Mouse (Mus musculus): ENCODE data around the gene Cmklr1. TPM values are rescaled to one million over a fixed set of nuclear protein-coding genes. Genes with fewer than 3 reads are reported as not detected.
"Not testable (repeated sequence)": the region's sequence is repeated elsewhere in the genome, so short reads cannot be mapped to it uniquely, and the experiment has no call there.

Cmklr1 gene
- total RNA-seq, 2 experiments from 2014 or later: 23.7 to 35.7 TPM

- intact Hi-C loops (cut with DNase I): no loop called here
- DNase-seq: no peak
Observed at GRCm38 (mm10) chr5:113593911-113594705, 56.1 kb downstream of the Cmklr1 start.

DNA sequence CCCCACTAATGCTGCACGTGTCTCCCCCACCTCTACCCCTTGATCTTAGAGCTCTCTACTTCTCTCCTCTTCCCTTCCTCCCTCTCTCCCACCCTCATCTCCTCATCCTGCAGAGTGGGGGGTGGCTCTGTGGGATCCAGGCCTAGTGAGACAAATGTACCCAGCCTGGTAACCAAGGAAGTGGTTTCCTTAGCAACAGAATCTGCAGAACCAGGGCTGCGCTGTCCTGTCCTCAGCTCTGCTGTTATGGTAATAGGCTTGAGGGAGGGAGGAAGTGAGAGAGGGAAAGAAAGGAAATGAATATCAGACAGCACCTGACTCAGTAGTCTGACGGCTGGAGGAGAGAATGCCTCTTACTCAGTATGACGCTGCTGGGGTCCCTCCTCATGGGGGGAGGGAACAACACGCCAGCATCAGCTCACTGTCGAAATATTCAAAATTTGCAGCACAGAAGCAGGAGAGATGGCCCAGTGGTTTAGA lies 58.4 kb downstream of the Cmklr1 start:
- DNase-seq: no peak
- intact Hi-C loops (cut with DNase I): no loop called here

- intact Hi-C loops (cut with DNase I): no loop called here
- DNase-seq: no peak
Observed at GRCm38 (mm10) chr5:113591166-113591565, 59.1 kb downstream of the Cmklr1 start.

DNA sequence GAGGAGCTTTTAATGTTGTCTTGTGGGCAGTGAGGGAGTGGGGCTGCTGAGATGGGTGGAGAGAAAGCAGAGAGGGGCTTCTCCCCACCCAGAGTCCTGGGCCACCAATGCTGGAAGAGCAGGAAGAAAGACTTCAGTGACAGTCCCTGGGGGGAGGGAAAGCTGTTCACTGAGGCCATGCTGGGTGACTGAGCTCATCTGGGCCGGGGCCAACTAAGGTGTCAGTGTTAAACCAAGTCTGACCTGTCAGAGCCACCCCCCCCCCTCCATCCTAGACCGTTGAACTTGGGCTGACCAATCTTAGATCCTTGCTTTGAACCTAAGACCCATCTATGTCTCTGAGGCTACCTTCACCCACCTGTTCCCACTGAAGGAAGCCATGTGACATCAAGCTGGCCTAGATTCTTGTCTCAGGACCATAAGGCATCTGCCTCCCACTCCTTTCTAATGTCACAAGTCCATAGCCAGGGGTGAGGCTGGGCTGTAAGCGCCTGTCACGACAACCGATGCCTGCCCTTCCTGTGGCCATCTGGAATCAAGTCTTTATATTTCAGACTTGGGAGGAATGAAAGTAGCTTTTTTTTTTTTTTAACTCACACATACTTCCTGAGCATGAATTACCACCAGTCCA lies 60.1 kb downstream of the Cmklr1 start:
- intact Hi-C loops (cut with DNase I): no loop called here
- no peak for DNase-seq

GRCm38 (mm10) chr5:113586458-113586849 lies 63.8 kb downstream of the Cmklr1 start:
- DNase-seq; intact Hi-C loops (cut with DNase I): not testable (repeated sequence)

DNA sequence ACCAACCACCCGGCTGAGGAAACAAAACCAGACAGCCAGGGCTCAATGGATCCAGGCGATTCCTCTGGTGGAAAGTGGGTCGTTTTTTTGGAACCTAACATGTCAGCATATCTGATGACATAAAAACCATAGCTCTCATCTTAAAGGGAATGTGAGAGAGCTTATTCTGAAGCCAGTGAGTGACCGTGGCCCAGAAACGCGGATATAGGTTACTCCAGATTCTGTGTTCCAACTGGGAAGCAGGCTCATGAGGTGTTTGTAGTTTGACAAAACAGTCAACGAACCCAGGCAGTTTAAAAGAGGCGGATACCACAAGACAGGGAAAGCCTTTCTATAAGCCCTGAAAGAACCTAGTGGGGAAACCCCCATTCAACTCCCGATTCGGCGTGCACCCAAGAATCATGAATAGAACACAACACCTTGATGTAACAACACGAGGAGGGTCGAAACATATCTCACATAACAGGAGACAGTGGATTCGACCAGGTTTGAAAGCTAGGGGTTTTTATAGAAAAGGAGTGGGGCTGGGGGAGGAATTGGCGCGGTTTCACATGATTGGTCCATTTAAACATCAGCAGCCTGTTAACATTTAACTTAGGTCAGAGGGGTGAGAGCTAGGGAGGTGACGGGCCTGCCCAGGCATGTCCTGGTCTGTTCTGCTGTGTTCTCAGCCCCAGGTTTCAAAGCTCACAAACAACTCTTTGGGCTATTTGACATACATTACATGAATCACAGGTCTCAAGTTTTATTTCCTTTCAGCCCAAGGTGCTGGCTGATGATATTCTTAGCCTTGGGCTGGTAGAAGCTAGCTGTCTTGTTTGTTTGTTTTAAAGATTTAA lies 64.4 kb downstream of the Cmklr1 start:
- DNase-seq: not testable (repeated sequence)
- intact Hi-C loops (cut with DNase I): loop anchor here (1.0 kb wide), 1 partner anchor 138 kb away; the partner anchor contains the start of gene 1700069L16Rik

DNA sequence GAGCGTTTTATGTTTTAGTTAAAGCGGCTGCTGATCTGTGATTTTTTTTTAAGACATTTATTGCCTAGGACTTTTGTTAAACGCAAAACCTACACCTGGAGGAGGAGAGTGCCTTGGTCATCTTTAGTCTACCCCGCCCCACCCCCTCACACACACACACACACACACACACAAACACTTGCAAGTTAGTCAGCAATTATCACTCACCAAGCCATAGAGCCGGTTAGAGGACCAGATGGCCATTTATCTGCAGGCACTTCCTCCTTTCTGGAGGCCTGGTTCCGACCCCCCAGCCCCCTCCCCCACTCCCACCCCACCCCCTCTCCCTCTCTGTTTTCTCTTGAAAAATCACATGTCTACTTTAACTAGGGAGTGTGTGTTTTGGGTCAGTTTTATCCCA lies 65.8 kb downstream of the Cmklr1 start:
- intact Hi-C loops (cut with DNase I): no loop called here
- no peak for DNase-seq

DNA sequence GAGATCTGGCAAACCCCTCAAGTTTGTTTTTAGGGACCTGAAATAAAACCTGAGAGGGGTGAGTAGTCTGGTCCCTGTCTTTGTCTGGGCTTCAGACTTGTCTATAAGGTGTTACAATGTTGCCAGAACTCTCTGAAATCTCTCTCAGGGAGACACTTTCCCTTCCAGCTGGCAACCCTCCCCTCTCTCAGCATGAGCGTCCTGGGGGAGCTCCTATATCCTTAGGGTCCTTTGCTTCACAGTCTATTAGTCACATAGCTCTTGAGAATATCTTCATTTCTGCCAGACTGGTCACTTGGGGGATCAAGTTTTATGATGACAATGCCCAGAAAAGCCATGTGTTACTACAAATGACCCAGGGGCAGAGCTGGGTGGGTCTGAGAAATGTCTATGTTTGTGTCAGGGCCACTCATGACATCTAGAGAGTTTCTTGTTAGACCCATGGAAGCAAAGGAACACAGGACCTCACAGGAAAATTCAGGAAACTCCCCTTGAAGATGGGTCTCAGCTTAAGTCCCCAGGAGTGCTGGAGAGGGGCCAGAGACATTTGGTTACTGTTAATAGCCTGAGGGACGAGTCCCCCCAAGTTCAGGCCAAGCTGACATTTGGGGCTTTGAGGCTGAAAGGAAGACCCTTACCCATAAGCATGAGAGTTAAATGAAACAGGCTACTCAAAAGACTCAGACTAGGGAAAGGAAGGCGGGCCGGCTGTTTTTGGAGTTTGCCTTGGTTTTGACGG lies 66.6 kb downstream of the Cmklr1 start:
- intact Hi-C loops (cut with DNase I): no loop called here

DNA sequence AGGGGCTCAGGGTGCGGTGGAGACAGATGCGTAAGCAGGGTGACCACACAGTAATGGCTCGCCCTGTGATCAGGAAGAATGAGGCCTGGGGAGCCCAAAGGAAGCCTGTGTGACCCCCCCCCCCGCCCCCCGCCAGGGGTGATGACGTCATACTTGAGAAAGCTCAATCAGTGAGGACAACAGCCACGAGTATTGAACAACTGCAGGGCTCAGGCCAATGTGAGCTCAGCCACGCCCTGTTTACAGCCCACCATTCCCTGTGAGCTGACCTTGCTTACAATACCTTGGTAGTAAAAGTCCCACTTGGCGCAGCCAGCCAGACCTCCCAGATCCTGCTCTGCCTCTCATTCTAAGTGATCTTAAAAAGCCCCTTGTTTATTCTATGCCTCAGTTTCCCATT lies 69.4 kb downstream of the Cmklr1 start:
- no peak for DNase-seq
- intact Hi-C loops (cut with DNase I): no loop called here

More for the DNA sequence above, 66.6 kb downstream of the Cmklr1 start:
- DNase-seq: no peak

GRCm38 (mm10) chr5:113580248-113580647 lies 70.0 kb downstream of the Cmklr1 start:
- intact Hi-C loops (cut with DNase I): no loop called here
- DNase-seq: no peak

GRCm38 (mm10) chr5:113579128-113579527 lies 71.1 kb downstream of the Cmklr1 start:
- intact Hi-C loops (cut with DNase I): no loop called here
- no peak for DNase-seq

DNA sequence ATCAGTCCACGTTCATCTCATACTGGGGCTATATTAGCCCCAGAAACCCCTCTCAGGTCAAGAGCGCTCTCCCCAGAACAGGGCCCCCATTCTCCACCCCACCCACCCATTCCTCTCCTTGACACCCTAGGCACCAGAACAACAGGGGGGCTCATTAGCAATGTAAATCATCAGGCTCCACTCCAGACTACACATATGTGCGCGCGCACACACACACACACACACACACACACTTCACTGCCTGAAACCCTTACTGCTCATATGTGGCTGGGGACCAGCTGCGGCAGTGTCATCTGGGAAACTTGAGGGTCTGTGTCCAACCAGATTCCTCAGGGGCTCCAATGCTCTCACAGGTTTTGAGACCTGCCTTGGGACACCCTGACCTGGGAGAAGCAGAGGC lies 71.8 kb downstream of the Cmklr1 start:
- DNase-seq: no peak
- intact Hi-C loops (cut with DNase I): no loop called here

DNA sequence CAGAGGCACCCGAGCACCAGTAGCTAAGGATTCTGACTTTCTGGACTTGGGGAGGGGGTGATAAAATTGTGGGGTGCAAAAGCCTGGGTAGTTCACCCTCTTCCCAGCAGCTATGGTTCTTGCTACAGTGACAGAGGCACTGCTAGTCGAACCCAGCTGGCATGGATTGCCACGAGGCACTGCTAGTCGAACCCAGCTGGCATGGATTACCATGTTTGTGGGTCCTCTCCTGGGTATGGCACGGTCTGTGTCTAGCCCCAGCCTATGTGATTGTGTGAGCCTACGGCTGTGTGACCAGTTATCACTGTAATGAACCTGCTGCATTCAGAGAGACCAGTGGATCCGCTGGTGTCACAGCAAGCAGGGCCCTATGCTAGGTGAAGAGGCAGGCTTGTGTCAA lies 72.7 kb downstream of the Cmklr1 start:
- intact Hi-C loops (cut with DNase I): no loop called here
- no peak for DNase-seq

DNA sequence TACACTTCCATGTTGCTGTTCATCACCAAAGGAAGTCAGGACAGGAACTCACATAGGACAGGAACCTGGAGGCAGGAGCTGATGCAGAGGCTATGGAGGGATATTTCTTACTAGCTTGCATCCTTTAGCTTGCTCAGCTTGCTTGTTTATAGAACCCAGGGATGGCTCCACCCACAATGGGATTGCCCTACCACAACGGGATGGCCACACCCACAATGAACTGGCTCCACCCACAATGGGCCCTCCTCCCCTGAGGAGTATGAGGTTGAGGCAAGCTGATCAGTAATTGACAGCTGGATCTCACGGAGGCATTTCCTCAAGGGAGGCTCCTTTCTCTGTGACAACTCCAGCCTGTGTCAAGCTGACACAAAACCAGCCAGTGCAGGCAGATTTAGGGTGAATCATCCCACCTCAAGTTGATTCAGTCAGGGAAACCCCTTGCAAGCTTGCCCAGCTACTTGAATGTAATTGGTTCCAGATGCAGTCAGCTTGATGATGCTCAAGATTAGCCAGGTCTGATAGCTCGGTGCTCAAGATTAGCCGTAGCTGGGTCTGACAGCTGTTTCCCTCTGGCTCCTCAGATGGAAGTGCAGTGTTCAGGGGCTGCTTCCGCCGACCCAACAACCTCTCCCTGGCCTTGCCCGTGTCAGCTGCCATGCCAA lies 80.0 kb downstream of the Cmklr1 start:
- intact Hi-C loops (cut with DNase I): no loop called here

DNA sequence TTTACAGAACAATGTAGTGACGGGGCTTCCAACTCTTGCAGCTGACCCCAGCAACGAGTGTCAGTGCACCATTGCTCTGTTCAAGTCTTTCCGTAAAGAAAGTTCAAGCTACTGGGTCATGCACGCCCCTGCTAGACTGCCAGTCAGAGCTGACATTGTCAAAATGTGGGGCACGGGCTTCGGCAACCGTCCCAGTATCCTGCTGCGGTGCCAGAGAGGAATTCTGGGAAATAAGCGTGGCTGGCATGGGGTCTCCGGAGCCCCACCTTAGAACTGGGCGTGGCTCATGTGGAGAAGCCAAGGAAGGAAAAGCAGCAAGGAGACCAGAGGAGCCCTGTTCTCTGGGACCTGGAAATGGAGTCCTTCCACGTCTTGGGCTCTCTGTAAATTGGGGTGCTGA lies 84.4 kb downstream of the Cmklr1 start:
- DNase-seq: no peak
- intact Hi-C loops (cut with DNase I): no loop called here

More for the DNA sequence above, 80.0 kb downstream of the Cmklr1 start:
- DNase-seq: no peak

DNA sequence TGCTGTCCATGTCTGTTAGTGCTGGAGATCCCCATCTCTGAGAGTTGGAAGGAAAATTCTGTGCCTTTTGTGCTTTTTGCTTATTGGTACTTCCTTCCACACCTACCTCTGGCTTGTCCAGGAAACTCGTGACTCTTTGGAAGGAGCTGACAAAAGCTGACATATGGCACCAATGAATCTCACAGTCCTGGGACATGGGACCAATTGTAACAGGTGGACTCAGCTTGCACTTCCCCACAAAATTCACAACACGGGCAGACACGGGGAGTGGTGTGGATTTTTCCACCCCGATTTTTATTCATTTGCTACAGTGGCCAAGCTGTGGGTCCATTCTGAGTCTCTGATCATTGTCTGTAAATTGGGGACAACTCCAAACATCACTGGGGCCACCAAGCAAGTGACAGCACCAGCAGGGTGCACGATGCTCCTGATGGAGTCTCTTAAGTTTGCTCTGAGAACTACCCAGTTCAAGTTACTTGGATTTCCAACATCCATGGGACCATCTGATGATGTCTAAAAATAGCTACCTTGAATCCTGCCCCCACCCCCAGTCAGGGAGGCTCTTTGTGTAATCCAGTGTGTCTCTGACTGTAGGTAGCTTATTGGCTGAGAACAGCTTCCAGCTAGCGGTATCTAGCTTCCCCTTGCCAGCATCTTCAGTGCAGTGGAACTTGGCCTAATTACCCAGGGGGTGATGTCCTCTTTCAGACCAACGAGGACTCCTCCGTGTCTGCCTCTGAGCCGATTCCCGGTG lies 84.9 kb downstream of the Cmklr1 start:
- intact Hi-C loops (cut with DNase I): no loop called here
- DNase-seq: no peak

GRCm38 (mm10) chr5:113564463-113564862 lies 85.8 kb downstream of the Cmklr1 start:
- no peak for DNase-seq
- intact Hi-C loops (cut with DNase I): loop anchor here (5.0 kb wide), 1 partner anchor 77 kb away; no protein-coding TSS in a partner anchor
